Mouse (Mus musculus) adrenal gland, adult (tissue): ENCODE measurements around the gene Tmub2.
A peak's percentile ranks its signal among the peaks of the same experiment; 100 is the strongest.

Experiments used
- DNase-seq, 2 experiments: peaks; one replicate each; pipeline ENCODE4 v3.0.0; 2022 to 2023; ENCODE audit warnings: low spot score in 1 of 2; ENCODE audit not compliant: inconsistent age in 2 of 2

The Tmub2 gene

GRCm38 (mm10) chr11:102323516-102323915, 38.8 kb downstream of the Tmub2 start:
- no peak for DNase-seq

GRCm38 (mm10) chr11:102327250-102327649, 42.5 kb downstream of the Tmub2 start:
- peak in 1 of 2 experiments; percentile 49 for DNase-seq

- DNase-seq = no peak
These were observed 43.1 kb downstream of the Tmub2 start for GRCm38 (mm10) chr11:102327839-102328238.

DNA sequence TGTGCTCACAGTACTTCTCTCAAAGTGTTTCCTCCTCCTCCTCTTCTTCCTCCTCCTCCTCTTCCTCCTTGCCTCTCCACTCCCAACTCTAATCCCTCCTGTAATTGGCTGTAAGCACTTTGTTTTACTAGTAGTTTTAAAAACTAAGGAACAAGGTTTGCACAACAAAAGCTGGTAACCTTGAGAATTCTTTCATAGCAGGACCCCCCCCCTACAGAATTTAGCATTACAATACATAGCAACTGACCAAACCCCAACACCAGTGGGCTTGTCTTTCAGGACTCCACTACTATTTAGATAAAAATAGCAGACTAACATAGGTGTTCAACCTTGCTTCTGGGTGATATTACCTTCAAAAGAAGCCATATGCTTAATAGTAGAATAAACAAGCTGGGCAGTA, 44.8 kb downstream of the Tmub2 start:
- DNase-seq = no peak

DNA sequence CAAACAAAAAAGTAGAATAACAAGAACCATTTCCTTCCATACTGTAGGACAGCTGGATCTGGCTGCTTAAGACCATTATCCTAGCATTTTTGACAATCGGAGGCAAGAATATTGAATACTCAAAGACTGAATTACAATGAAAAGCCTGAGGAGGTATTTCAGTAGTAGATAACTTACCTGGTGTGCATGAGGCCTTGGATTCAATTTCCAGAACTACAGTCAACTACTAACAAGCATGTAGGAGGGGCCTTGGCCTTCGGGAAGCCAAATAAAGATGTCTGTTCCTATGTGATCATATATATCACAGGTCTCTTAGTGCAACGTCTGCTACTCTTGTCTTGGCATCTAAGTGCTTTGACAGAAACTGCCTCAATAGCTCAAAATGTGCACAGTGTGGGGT, 45.3 kb downstream of the Tmub2 start:
- no peak for DNase-seq

GRCm38 (mm10) chr11:102331806-102332205, 47.1 kb downstream of the Tmub2 start:
- no peak for DNase-seq

- no peak for DNase-seq
These were observed 48.3 kb downstream of the Tmub2 start for GRCm38 (mm10) chr11:102333061-102333460.

DNA sequence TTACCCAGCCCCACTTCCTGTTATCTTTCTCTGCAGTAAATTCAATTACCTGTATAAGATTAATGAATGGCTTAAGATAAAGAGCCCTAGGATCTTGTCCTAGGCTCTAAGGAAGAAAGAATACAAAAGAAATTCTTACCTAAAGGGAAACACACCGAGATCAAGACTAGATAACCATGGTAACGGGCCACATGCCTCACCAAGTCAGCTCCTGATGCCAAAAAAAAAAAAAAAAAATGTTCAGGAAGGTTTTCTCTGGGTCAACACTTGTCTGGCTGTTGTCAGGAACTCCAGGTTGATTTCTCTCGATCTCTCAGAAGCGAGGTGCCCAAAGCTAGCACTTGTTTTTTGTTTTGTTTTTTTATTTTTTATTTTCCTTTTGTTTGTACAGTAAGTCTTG, 49.3 kb downstream of the Tmub2 start:
- DNase-seq = no peak

GRCm38 (mm10) chr11:102334973-102335700, 50.4 kb downstream of the Tmub2 start:
- peak; percentile 34 to 81 for DNase-seq

DNA sequence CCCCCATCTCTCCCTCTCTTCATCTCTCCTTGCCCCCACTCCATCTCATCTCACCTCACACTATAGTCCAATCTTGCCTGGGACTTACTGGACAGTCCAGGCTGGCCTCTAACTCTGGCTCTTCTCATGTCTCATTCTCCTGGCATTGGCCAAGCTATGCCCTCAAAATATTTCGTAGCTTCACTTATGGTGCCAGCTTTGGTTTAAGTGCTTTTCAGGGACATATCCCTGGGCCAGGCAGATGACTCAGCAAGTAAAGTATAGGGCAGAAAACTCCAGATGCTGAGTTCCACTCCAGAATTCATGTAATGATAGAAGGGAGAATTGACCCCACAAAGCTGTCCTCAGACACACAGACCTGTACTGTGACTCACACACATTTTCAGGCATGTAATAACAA, 51.5 kb downstream of the Tmub2 start:
- DNase-seq = peak; percentile 28 to 74

DNA sequence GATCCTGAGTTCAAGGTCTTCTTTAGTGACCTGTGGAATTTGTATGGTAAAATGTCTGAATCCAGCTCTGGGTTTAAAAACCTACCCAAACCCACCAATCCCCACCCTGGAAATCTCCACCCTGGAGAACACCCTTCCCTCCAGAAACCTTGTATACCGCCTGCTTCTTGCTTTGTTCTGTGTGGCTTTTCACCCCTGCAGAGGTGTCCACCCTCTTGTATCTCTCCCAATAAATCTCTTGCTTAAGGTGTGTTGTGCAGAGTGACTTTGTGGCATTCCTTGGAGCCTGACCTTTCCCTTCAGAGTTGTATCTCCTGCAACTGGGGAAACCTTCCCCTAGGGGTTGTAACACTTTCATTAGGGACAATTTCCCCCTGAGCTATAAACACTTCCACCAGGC, 53.2 kb downstream of the Tmub2 start:
- no peak for DNase-seq

GRCm38 (mm10) chr11:102338561-102338960, 53.8 kb downstream of the Tmub2 start:
- peak; percentile 86 to 94 for DNase-seq
